Mouse (Mus musculus): ENCODE results near the gene Ros1. TPM values are rescaled to one million over a fixed set of nuclear protein-coding genes. Genes with fewer than 3 reads are reported as not detected.

Gene Ros1
- polyA plus RNA-seq, 1 experiment = not detected

GRCm38 (mm10) chr10:52216797-52217563, 21.9 kb upstream of the Ros1 start:
- no peaks in the 10 kb centered on the region for H3K36me3 ChIP-seq (ENCODE audit: control insufficient read depth, insufficient read depth)
- H3K79me3 ChIP-seq (ENCODE audit: low read depth) = no peaks in the 10 kb centered on the region
- no peak overlapping the region for H3ac ChIP-seq (ENCODE audit: control insufficient read depth, insufficient read length, low read depth)
- H3K4me3 ChIP-seq (ENCODE audit: insufficient read depth, poor library complexity, severe bottlenecking) = no peak overlapping the region
- H3K27me3 ChIP-seq (ENCODE audit: control insufficient read depth, insufficient read depth, insufficient read length) = no peaks in the 10 kb centered on the region
- H3K79me2 ChIP-seq (ENCODE audit: control insufficient read depth, insufficient read depth) = no peaks in the 10 kb centered on the region
- TF ChIP-seq USF1 (IDR thresholded peaks at IDR 0.05; ENCODE audit: low read depth) = no peak
- peak; percentile 77 for TF ChIP-seq CTCF (IDR thresholded peaks at IDR 0.05; ENCODE audit: control insufficient read depth, insufficient read depth, insufficient read length)
- no peak for TF ChIP-seq CEBPB (IDR thresholded peaks at IDR 0.05; ENCODE audit: low read depth)
- no peak for TF ChIP-seq MAX (IDR thresholded peaks at IDR 0.05)
- TF ChIP-seq MYOG (IDR thresholded peaks at IDR 0.05; ENCODE audit: control insufficient read depth, extremely low read depth, insufficient read length) = no peak

- Histone ChIP-seq H3K4me3 (ENCODE audit: insufficient read depth, poor library complexity, severe bottlenecking) (no peak overlapping the region), H3ac (ENCODE audit: control insufficient read depth, insufficient read length, low read depth) (no peak overlapping the region), H3K36me3 (ENCODE audit: control insufficient read depth, insufficient read depth) (no peaks in the 10 kb centered on the region), H3K79me3 (ENCODE audit: low read depth) (no peaks in the 10 kb centered on the region), H3K79me2 (ENCODE audit: control insufficient read depth, insufficient read depth) (no peaks in the 10 kb centered on the region), H3K27me3 (ENCODE audit: control insufficient read depth, insufficient read depth, insufficient read length) (no peaks in the 10 kb centered on the region)
- no peak for TF ChIP-seq CEBPB (IDR thresholded peaks at IDR 0.05; ENCODE audit: low read depth)
- TF ChIP-seq MAX (IDR thresholded peaks at IDR 0.05) = no peak
- no peak for TF ChIP-seq MYOD1 (IDR thresholded peaks at IDR 0.05; ENCODE audit: control insufficient read depth, insufficient read length, low read depth)
- no peak for TF ChIP-seq CTCF (IDR thresholded peaks at IDR 0.05; ENCODE audit: control insufficient read depth, insufficient read depth, insufficient read length)
- TF ChIP-seq FOSL1 (IDR thresholded peaks at IDR 0.05; ENCODE audit: insufficient read depth, low read length, poor library complexity, severe bottlenecking) = no peak
- TF ChIP-seq USF1 (IDR thresholded peaks at IDR 0.05; ENCODE audit: low read depth) = no peak
- no peak for TF ChIP-seq MYOG (IDR thresholded peaks at IDR 0.05; ENCODE audit: control insufficient read depth, extremely low read depth, insufficient read length)
Observed at GRCm38 (mm10) chr10:52215267-52215818, 20.3 kb upstream of the Ros1 start.

- H3K27me3 ChIP-seq (ENCODE audit: control insufficient read depth, insufficient read depth, insufficient read length) = no peaks in the 10 kb centered on the region
- H3K79me3 ChIP-seq (ENCODE audit: low read depth) = no peaks in the 10 kb centered on the region
- no peaks in the 10 kb centered on the region for H3K79me2 ChIP-seq (ENCODE audit: control insufficient read depth, insufficient read depth)
- H3K4me3 ChIP-seq (ENCODE audit: insufficient read depth, poor library complexity, severe bottlenecking) = no peak overlapping the region
- H3ac ChIP-seq (ENCODE audit: control insufficient read depth, insufficient read length, low read depth) = no peak overlapping the region
- H3K36me3 ChIP-seq (ENCODE audit: control insufficient read depth, insufficient read depth) = no peaks in the 10 kb centered on the region
- TF ChIP-seq MYOG (IDR thresholded peaks at IDR 0.05; ENCODE audit: control insufficient read depth, extremely low read depth, insufficient read length) (no peak), CTCF (IDR thresholded peaks at IDR 0.05; ENCODE audit: control insufficient read depth, insufficient read depth, insufficient read length) (no peak), MAX (IDR thresholded peaks at IDR 0.05) (no peak), MYOD1 (IDR thresholded peaks at IDR 0.05; ENCODE audit: control insufficient read depth, insufficient read length, low read depth) (no peak), CEBPB (IDR thresholded peaks at IDR 0.05; ENCODE audit: low read depth) (no peak)
Observed at GRCm38 (mm10) chr10:52204006-52204405, 9.0 kb upstream of the Ros1 start.

- H3K4me3 ChIP-seq (ENCODE audit: insufficient read depth, poor library complexity, severe bottlenecking) = no peak overlapping the region
- H3K36me3 ChIP-seq (ENCODE audit: control insufficient read depth, insufficient read depth) = no peaks in the 10 kb centered on the region
- no peaks in the 10 kb centered on the region for H3K79me3 ChIP-seq (ENCODE audit: low read depth)
- H3K27me3 ChIP-seq (ENCODE audit: control insufficient read depth, insufficient read depth, insufficient read length) = no peaks in the 10 kb centered on the region
- H3K79me2 ChIP-seq (ENCODE audit: control insufficient read depth, insufficient read depth) = no peaks in the 10 kb centered on the region
- TF ChIP-seq FOSL1 (IDR thresholded peaks at IDR 0.05; ENCODE audit: insufficient read depth, low read length, poor library complexity, severe bottlenecking) = no peak
- no peak for TF ChIP-seq MAX (IDR thresholded peaks at IDR 0.05)
- TF ChIP-seq CTCF (IDR thresholded peaks at IDR 0.05; ENCODE audit: control insufficient read depth, insufficient read depth, insufficient read length) = no peak
- no peak for TF ChIP-seq MYOG (IDR thresholded peaks at IDR 0.05; ENCODE audit: control insufficient read depth, extremely low read depth, insufficient read length)
- TF ChIP-seq MYOD1 (IDR thresholded peaks at IDR 0.05; ENCODE audit: control insufficient read depth, insufficient read length, low read depth) = no peak
- no peak for TF ChIP-seq USF1 (IDR thresholded peaks at IDR 0.05; ENCODE audit: low read depth)
- TF ChIP-seq CEBPB (IDR thresholded peaks at IDR 0.05; ENCODE audit: low read depth) = no peak
- H3ac ChIP-seq (ENCODE audit: control insufficient read depth, insufficient read length, low read depth) = no peak overlapping the region
Observed at GRCm38 (mm10) chr10:52185900-52186299, 9.1 kb downstream of the Ros1 start.

GRCm38 (mm10) chr10:52182878-52183277, 12.2 kb downstream of the Ros1 start:
- Histone ChIP-seq H3K27me3 (ENCODE audit: control insufficient read depth, insufficient read depth, insufficient read length) (no peaks in the 10 kb centered on the region), H3K79me2 (ENCODE audit: control insufficient read depth, insufficient read depth) (no peaks in the 10 kb centered on the region), H3K36me3 (ENCODE audit: control insufficient read depth, insufficient read depth) (no peaks in the 10 kb centered on the region), H3ac (ENCODE audit: control insufficient read depth, insufficient read length, low read depth) (no peak overlapping the region), H3K79me3 (ENCODE audit: low read depth) (no peaks in the 10 kb centered on the region), H3K4me3 (ENCODE audit: insufficient read depth, poor library complexity, severe bottlenecking) (no peak overlapping the region)
- TF ChIP-seq CTCF (IDR thresholded peaks at IDR 0.05; ENCODE audit: control insufficient read depth, insufficient read depth, insufficient read length) (no peak), USF1 (IDR thresholded peaks at IDR 0.05; ENCODE audit: low read depth) (no peak), MYOD1 (IDR thresholded peaks at IDR 0.05; ENCODE audit: control insufficient read depth, insufficient read length, low read depth) (no peak), CEBPB (IDR thresholded peaks at IDR 0.05; ENCODE audit: low read depth) (no peak), FOSL1 (IDR thresholded peaks at IDR 0.05; ENCODE audit: insufficient read depth, low read length, poor library complexity, severe bottlenecking) (no peak), MAX (IDR thresholded peaks at IDR 0.05) (no peak), MYOG (IDR thresholded peaks at IDR 0.05; ENCODE audit: control insufficient read depth, extremely low read depth, insufficient read length) (no peak)
